Mouse (Mus musculus): ENCODE measurements around the gene Ing3. TPM values are rescaled to one million over a fixed set of nuclear protein-coding genes. Genes with fewer than 3 reads are reported as not detected.

Ing3 gene
- total and polyA plus RNA-seq, 3 experiments: 12.5 to 27.0 (median 15.2) TPM

GRCm38 (mm10) chr6:22003959-22004543 is 54.7 kb downstream of the Ing3 start:
- Histone ChIP-seq H3K36me3 (replicated peaks) (no peaks in the 10 kb centered on the region), H3K4me3 (ENCODE audit: low read depth, low read length) (no peak overlapping the region), H3K4me1 (ENCODE audit: insufficient read depth, low read depth, low read length) (no peaks in the 10 kb centered on the region), H3K9me3 (replicated peaks) (no peaks in the 10 kb centered on the region), H3K27me3 (ENCODE audit: insufficient read depth, low read length) (peaks cover 9% of the 10 kb centered on the region)
- TF ChIP-seq GATA2 (IDR thresholded peaks at IDR 0.05; ENCODE audit: borderline replicate concordance, low read depth, low read length) (no peak), GATA1 (IDR thresholded peaks at IDR 0.05; ENCODE audit: borderline replicate concordance, low read length) (no peak), POLR2AphosphoS5 (IDR thresholded peaks at IDR 0.05; ENCODE audit: insufficient replicate concordance, low read depth, low read length) (no peak), CTCF (IDR thresholded peaks at IDR 0.05; ENCODE audit: low read depth, low read length) (no peak), TAL1 (conservative IDR thresholded peaks at IDR 0.05; ENCODE audit: low read depth, low read length) (no peak)
- no peak for ATAC-seq (ENCODE audit: extremely low read depth, insufficient number of reproducible peaks, low FRiP score, poor library complexity, severe bottlenecking)
- DNase-seq (ENCODE audit: low spot score): no peak

DNA sequence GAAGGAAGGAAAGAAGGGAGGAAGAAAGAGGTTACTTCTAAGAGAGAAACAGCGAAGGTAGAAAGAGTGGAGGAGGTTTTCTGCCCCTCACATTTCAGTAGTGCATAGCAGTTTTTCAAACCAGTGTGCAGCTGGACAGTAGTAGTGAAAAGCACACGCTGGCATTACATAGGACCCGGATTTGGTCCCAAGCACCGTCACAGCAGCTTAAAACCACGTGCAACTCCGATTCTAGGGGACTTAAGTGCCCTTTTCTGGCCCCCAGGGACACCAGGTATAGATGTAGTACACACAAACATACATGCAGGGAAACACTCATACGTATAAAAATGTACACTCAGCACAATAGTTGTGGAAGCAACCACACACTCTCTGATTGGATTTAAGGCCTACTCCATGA is 59.0 kb downstream of the Ing3 start:
- H3K4me3 ChIP-seq (ENCODE audit: low read depth, low read length): no peak overlapping the region
- H3K27me3 ChIP-seq (ENCODE audit: insufficient read depth, low read length): peaks cover 13% of the 10 kb centered on the region
- H3K9me3 ChIP-seq (replicated peaks): no peaks in the 10 kb centered on the region
- no peaks in the 10 kb centered on the region for H3K4me1 ChIP-seq (ENCODE audit: insufficient read depth, low read depth, low read length)
- no peaks in the 10 kb centered on the region for H3K36me3 ChIP-seq (replicated peaks)
- no peak for ATAC-seq (ENCODE audit: extremely low read depth, insufficient number of reproducible peaks, low FRiP score, poor library complexity, severe bottlenecking)
- TF ChIP-seq TAL1 (conservative IDR thresholded peaks at IDR 0.05; ENCODE audit: low read depth, low read length): no peak
- no peak for TF ChIP-seq GATA1 (IDR thresholded peaks at IDR 0.05; ENCODE audit: borderline replicate concordance, low read length)
- no peak for TF ChIP-seq CTCF (IDR thresholded peaks at IDR 0.05; ENCODE audit: low read depth, low read length)
- TF ChIP-seq POLR2AphosphoS5 (IDR thresholded peaks at IDR 0.05; ENCODE audit: insufficient replicate concordance, low read depth, low read length): no peak
- TF ChIP-seq GATA2 (IDR thresholded peaks at IDR 0.05; ENCODE audit: borderline replicate concordance, low read depth, low read length): no peak
- no peak for DNase-seq (ENCODE audit: low spot score)

DNA sequence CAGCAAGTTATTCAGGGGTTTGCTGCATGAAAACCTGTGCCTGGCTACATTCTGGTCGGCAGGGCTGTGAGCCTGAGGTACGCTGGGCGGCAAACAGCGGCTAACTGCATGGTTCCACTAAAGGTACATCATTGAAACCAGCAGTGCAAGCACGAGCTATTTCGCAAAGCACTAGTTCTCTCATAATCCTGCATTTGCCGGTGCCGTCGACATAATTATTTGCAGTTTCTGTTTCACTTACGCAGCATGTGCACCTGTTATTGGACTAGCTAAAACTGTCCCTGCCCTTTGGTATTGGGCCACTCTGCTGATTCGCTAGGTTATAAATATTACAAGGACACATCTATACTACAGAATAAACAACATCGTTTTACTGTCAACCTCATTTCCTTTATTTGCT is 60.9 kb downstream of the Ing3 start:
- H3K4me3 ChIP-seq (ENCODE audit: low read depth, low read length): no peak overlapping the region
- H3K9me3 ChIP-seq (replicated peaks): no peaks in the 10 kb centered on the region
- no peaks in the 10 kb centered on the region for H3K36me3 ChIP-seq (replicated peaks)
- no peak for TF ChIP-seq GATA2 (IDR thresholded peaks at IDR 0.05; ENCODE audit: borderline replicate concordance, low read depth, low read length)
- TF ChIP-seq POLR2AphosphoS5 (IDR thresholded peaks at IDR 0.05; ENCODE audit: insufficient replicate concordance, low read depth, low read length): no peak
- TF ChIP-seq CTCF (IDR thresholded peaks at IDR 0.05; ENCODE audit: low read depth, low read length): no peak
- TF ChIP-seq GATA1 (IDR thresholded peaks at IDR 0.05; ENCODE audit: borderline replicate concordance, low read length): no peak
- no peak for TF ChIP-seq TAL1 (conservative IDR thresholded peaks at IDR 0.05; ENCODE audit: low read depth, low read length)
- no peaks in the 10 kb centered on the region for H3K4me1 ChIP-seq (ENCODE audit: insufficient read depth, low read depth, low read length)
- ATAC-seq (ENCODE audit: extremely low read depth, insufficient number of reproducible peaks, low FRiP score, poor library complexity, severe bottlenecking) (no peak), DNase-seq (ENCODE audit: low spot score) (no peak)
- peaks cover 13% of the 10 kb centered on the region for H3K27me3 ChIP-seq (ENCODE audit: insufficient read depth, low read length)

- DNase-seq (ENCODE audit: low spot score): no peak
- no peak overlapping the region for H3K4me3 ChIP-seq (ENCODE audit: low read depth, low read length)
- no peak for ATAC-seq (ENCODE audit: extremely low read depth, insufficient number of reproducible peaks, low FRiP score, poor library complexity, severe bottlenecking)
These were observed 61.5 kb downstream of the Ing3 start for GRCm38 (mm10) chr6:22010761-22011281.

GRCm38 (mm10) chr6:22011546-22011945 is 62.2 kb downstream of the Ing3 start:
- no peak overlapping the region for H3K4me3 ChIP-seq (ENCODE audit: low read depth, low read length)
- H3K4me1 ChIP-seq (ENCODE audit: insufficient read depth, low read depth, low read length): no peaks in the 10 kb centered on the region
- ATAC-seq (ENCODE audit: extremely low read depth, insufficient number of reproducible peaks, low FRiP score, poor library complexity, severe bottlenecking): no peak
- peaks cover 13% of the 10 kb centered on the region for H3K27me3 ChIP-seq (ENCODE audit: insufficient read depth, low read length)
- TF ChIP-seq GATA1 (IDR thresholded peaks at IDR 0.05; ENCODE audit: borderline replicate concordance, low read length): no peak
- TF ChIP-seq CTCF (IDR thresholded peaks at IDR 0.05; ENCODE audit: low read depth, low read length): no peak
- no peak for TF ChIP-seq POLR2AphosphoS5 (IDR thresholded peaks at IDR 0.05; ENCODE audit: insufficient replicate concordance, low read depth, low read length)
- no peak for TF ChIP-seq TAL1 (conservative IDR thresholded peaks at IDR 0.05; ENCODE audit: low read depth, low read length)
- no peak for TF ChIP-seq GATA2 (IDR thresholded peaks at IDR 0.05; ENCODE audit: borderline replicate concordance, low read depth, low read length)
- no peak for DNase-seq (ENCODE audit: low spot score)
- no peaks in the 10 kb centered on the region for H3K36me3 ChIP-seq (replicated peaks)
- H3K9me3 ChIP-seq (replicated peaks): no peaks in the 10 kb centered on the region

More at GRCm38 (mm10) chr6:22010761-22011281, 61.5 kb downstream of the Ing3 start:
- Histone ChIP-seq H3K9me3 (replicated peaks) (no peaks in the 10 kb centered on the region), H3K4me1 (ENCODE audit: insufficient read depth, low read depth, low read length) (no peaks in the 10 kb centered on the region), H3K27me3 (ENCODE audit: insufficient read depth, low read length) (peaks cover 13% of the 10 kb centered on the region), H3K36me3 (replicated peaks) (no peaks in the 10 kb centered on the region)
- TF ChIP-seq GATA2 (IDR thresholded peaks at IDR 0.05; ENCODE audit: borderline replicate concordance, low read depth, low read length) (no peak), POLR2AphosphoS5 (IDR thresholded peaks at IDR 0.05; ENCODE audit: insufficient replicate concordance, low read depth, low read length) (no peak), CTCF (IDR thresholded peaks at IDR 0.05; ENCODE audit: low read depth, low read length) (no peak), GATA1 (IDR thresholded peaks at IDR 0.05; ENCODE audit: borderline replicate concordance, low read length) (no peak)

DNA sequence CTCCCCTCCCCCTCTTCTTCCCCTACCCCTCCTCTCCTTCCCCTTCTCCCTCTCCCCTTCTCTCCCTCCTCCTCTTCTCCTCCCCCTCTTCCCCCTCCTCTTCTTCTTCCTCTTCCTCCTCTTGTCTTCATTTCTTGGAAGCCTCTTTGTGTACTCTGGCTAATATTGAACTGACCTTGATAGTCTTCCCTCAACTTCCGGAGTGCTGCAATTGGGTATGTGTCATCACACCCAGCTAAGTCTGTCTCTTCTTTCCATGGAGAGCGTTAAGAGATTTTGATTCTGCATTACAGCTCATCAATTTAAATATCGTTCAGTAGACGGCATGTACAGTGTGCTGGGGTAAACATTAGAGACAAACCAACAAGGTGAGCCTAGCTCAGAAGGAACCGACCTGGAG is 62.7 kb downstream of the Ing3 start:
- Histone ChIP-seq H3K4me3 (ENCODE audit: low read depth, low read length) (no peak overlapping the region), H3K9me3 (replicated peaks) (no peaks in the 10 kb centered on the region), H3K4me1 (ENCODE audit: insufficient read depth, low read depth, low read length) (no peaks in the 10 kb centered on the region), H3K36me3 (replicated peaks) (no peaks in the 10 kb centered on the region), H3K27me3 (ENCODE audit: insufficient read depth, low read length) (peaks cover 17% of the 10 kb centered on the region)
- no peak for TF ChIP-seq TAL1 (conservative IDR thresholded peaks at IDR 0.05; ENCODE audit: low read depth, low read length)
- no peak for TF ChIP-seq GATA1 (IDR thresholded peaks at IDR 0.05; ENCODE audit: borderline replicate concordance, low read length)
- no peak for DNase-seq (ENCODE audit: low spot score)
- no peak for ATAC-seq (ENCODE audit: extremely low read depth, insufficient number of reproducible peaks, low FRiP score, poor library complexity, severe bottlenecking)

Data from G1E (cell line).